Mouse (Mus musculus) CH12.LX (cell line): ENCODE measurements around the gene Abcc3. TPM values are rescaled to one million over a fixed set of nuclear protein-coding genes. Genes with fewer than 3 reads are reported as not detected.

Experiments
- DNase-seq: peaks from one replicate; pipeline ENCODE4 v3.0.0-alpha.2; 2013; ENCODE audit errors: extremely low read depth
- H3K27ac ChIP-seq: 2 replicates; pipeline ENCODE4 v1.5.1; 2012; ENCODE audit warnings: low read depth, mild to moderate bottlenecking, control low read depth, moderate library complexity; ENCODE audit not compliant: insufficient read depth
- H3K27me3 ChIP-seq: replicated peaks from 2 replicates; pipeline ENCODE3; 2012; ENCODE audit warnings: inconsistent platforms
- H3K36me3 ChIP-seq, 2 experiments: replicated peaks in 1 of 2; 2 replicates each; pipeline versions ENCODE3 to v1.6.1; 2012; ENCODE audit warnings: inconsistent platforms in 1 of 2, low read length in 1 of 2, mild to moderate bottlenecking in 1 of 2, mixed read lengths in 1 of 2, moderate library complexity in 1 of 2; ENCODE audit not compliant: control insufficient read depth in 1 of 2, insufficient read depth in 1 of 2
- H3K4me1 ChIP-seq, 2 experiments: 2 replicates each; pipeline ENCODE4 v1.6.1; 2012; ENCODE audit warnings: inconsistent platforms in 1 of 2, moderate library complexity in 1 of 2; ENCODE audit not compliant: insufficient read depth in 2 of 2, control insufficient read depth in 1 of 2
- H3K4me2 ChIP-seq: 2 replicates; pipeline ENCODE4 v1.6.1; 2012; ENCODE audit warnings: low read depth, mild to moderate bottlenecking, control low read depth; ENCODE audit not compliant: poor library complexity, insufficient read depth, severe bottlenecking
- H3K4me3 ChIP-seq, 3 experiments: fragments of 150-350 bp in 1 of 3; sonication (generic) in 1 of 3; replicated peaks in 1 of 3; 2 replicates each; pipeline versions ENCODE3 to v1.5.1; 2011 to 2012; ENCODE audit warnings: low read depth in 2 of 3, low read length in 2 of 3, mild to moderate bottlenecking in 2 of 3, moderate library complexity in 2 of 3, control low read depth in 1 of 3, improper control_type of control experiment in 1 of 3, inconsistent platforms in 1 of 3, mixed read lengths in 1 of 3; ENCODE audit not compliant: poor library complexity in 1 of 3
- H3K79me2 ChIP-seq: replicated peaks from 2 replicates; pipeline ENCODE4 v1.6.1; 2012; ENCODE audit warnings: mild to moderate bottlenecking, moderate library complexity; ENCODE audit not compliant: control insufficient read depth, poor library complexity, insufficient read depth, severe bottlenecking; ENCODE audit errors: extremely low read depth
- H3K9ac ChIP-seq: 2 replicates; pipeline ENCODE4 v1.6.1; 2012; ENCODE audit warnings: low read depth, mild to moderate bottlenecking, control low read depth, moderate library complexity; ENCODE audit not compliant: insufficient read depth
- H3K9me3 ChIP-seq: replicated peaks from 2 replicates; pipeline ENCODE3; 2012; ENCODE audit warnings: low read length, inconsistent platforms, mixed read lengths
- BHLHE40 ChIP-seq: IDR thresholded peaks from 2 replicates; pipeline ENCODE4 v1.6.1; 2011; ENCODE audit warnings: mild to moderate bottlenecking, low read depth, low read length, improper control_type of control experiment
- CHD1 ChIP-seq: IDR thresholded peaks from 2 replicates; pipeline ENCODE4 v1.6.1; 2012; ENCODE audit warnings: low read depth, low read length, improper control_type of control experiment, inconsistent platforms
- CTCF ChIP-seq, 2 experiments: IDR thresholded peaks in 1 of 2; conservative IDR thresholded peaks in 1 of 2; 2 replicates each; pipeline ENCODE4 v1.5.1; 2011 to 2012; ENCODE audit warnings: low read depth in 2 of 2, low read length in 2 of 2, improper control_type of control experiment in 1 of 2, inconsistent platforms in 1 of 2, mild to moderate bottlenecking in 1 of 2, moderate library complexity in 1 of 2
- ETS1 ChIP-seq: conservative IDR thresholded peaks from 2 replicates; pipeline ENCODE4 v1.6.1; 2012; ENCODE audit warnings: low read depth, mild to moderate bottlenecking, inconsistent platforms, low read length, improper control_type of control experiment, moderate library complexity
- GABPA ChIP-seq: IDR thresholded peaks from 2 replicates; pipeline ENCODE4 v1.6.1; 2012; ENCODE audit warnings: low read depth, low read length, improper control_type of control experiment, inconsistent platforms; ENCODE audit not compliant: insufficient replicate concordance
- HCFC1 ChIP-seq: IDR thresholded peaks from 2 replicates; pipeline ENCODE4 v1.6.1; 2012; ENCODE audit warnings: low read depth, mild to moderate bottlenecking, inconsistent platforms, low read length, improper control_type of control experiment
- IRF4 ChIP-seq: IDR thresholded peaks from 2 replicates; pipeline ENCODE4 v1.6.1; 2014; ENCODE audit warnings: low read depth, mild to moderate bottlenecking, inconsistent platforms, low read length, improper control_type of control experiment
- JUND ChIP-seq: conservative IDR thresholded peaks from 2 replicates; pipeline ENCODE4 v1.6.1; 2011; ENCODE audit warnings: low read depth, low read length, improper control_type of control experiment
- KAT2A ChIP-seq: IDR thresholded peaks from 2 replicates; pipeline ENCODE4 v1.6.1; 2012; ENCODE audit warnings: low read length, improper control_type of control experiment, inconsistent platforms; ENCODE audit not compliant: insufficient replicate concordance
- MEF2A ChIP-seq: IDR thresholded peaks from 2 replicates; pipeline ENCODE4 v1.6.1; 2014; ENCODE audit warnings: low read depth, mild to moderate bottlenecking, inconsistent platforms, low read length, improper control_type of control experiment, borderline replicate concordance
- MXI1 ChIP-seq: IDR thresholded peaks from 2 replicates; pipeline ENCODE4 v1.6.1; 2011; ENCODE audit warnings: mild to moderate bottlenecking, low read depth, low read length, improper control_type of control experiment
- NELFE ChIP-seq: IDR thresholded peaks from 2 replicates; pipeline ENCODE4 v1.6.1; 2011; ENCODE audit warnings: low read depth, low read length, improper control_type of control experiment
- NRF1 ChIP-seq: IDR thresholded peaks from 2 replicates; pipeline ENCODE4 v1.6.1; 2014; ENCODE audit warnings: low read depth, mild to moderate bottlenecking, inconsistent platforms, low read length, improper control_type of control experiment, moderate library complexity
- POLR2A ChIP-seq: IDR thresholded peaks from 2 replicates; pipeline ENCODE4 v1.6.1; 2011; ENCODE audit warnings: low read depth, mild to moderate bottlenecking, improper control_type of control experiment, low read length
- RCOR1 ChIP-seq: conservative IDR thresholded peaks from 2 replicates; pipeline ENCODE4 v1.6.1; 2012; ENCODE audit warnings: low read depth, mild to moderate bottlenecking, inconsistent platforms, low read length, improper control_type of control experiment
- SIN3A ChIP-seq: IDR thresholded peaks from 2 replicates; pipeline ENCODE4 v1.6.1; 2012; ENCODE audit warnings: low read length, improper control_type of control experiment, inconsistent platforms
- UBTF ChIP-seq: IDR thresholded peaks from 2 replicates; pipeline ENCODE4 v1.6.1; 2012; ENCODE audit warnings: low read depth, mild to moderate bottlenecking, inconsistent platforms, low read length, improper control_type of control experiment, moderate library complexity
- ZMIZ1 ChIP-seq: IDR thresholded peaks from 2 replicates; pipeline ENCODE4 v1.6.1; 2012; ENCODE audit warnings: low read depth, mild to moderate bottlenecking, inconsistent platforms, low read length, improper control_type of control experiment
- ZNF384 ChIP-seq: IDR thresholded peaks from 2 replicates; pipeline ENCODE4 v1.6.1; 2012; ENCODE audit warnings: low read depth, low read length, improper control_type of control experiment, inconsistent platforms
- dilution Hi-C: fragments of 300-500 bp; cut with MboI; formaldehyde crosslinking; loops from 2 replicates; pipeline ENCODE4 v1.14.3; 2020; ENCODE audit warnings: low sequenced_read_pairs; ENCODE audit not compliant: extremely low pct_unique_long_range_greater_than_20kb, extremely low pct_ligation_motif_present
- in situ Hi-C: fragments of 300-500 bp; cut with MboI; formaldehyde crosslinking; loops from 3 replicates; pipeline ENCODE4 v1.14.3; 2019; ENCODE audit warnings: low sequenced_read_pairs, low pct_ligation_motif_present, low pct_unique_long_range_greater_than_20kb, mixed read lengths
- polyA plus RNA-seq: library from polyadenylated mRNA; unstranded; fragments of >175 nt; gene quantifications from 2 replicates; pipeline ENCODE4 v1.2.1, GENCODE M21; 2012; ENCODE audit warnings: low read depth; ENCODE audit not compliant: insufficient read length
- total RNA-seq, 2 experiments: library from RNA; depleted of rRNA; stranded (reverse); fragments of 300-350 nt in 1 of 2; fragments of >200 nt in 1 of 2; gene quantifications; 2 replicates each; pipeline ENCODE4 v1.2.3; 2012 to 2014

The Abcc3 gene
- total and polyA plus RNA-seq, 3 experiments, result 0.21 to 0.66 (median 0.40) TPM

- peaks cover 22 to 58% of the 10 kb centered on the region in 2 experiments for H3K4me1 ChIP-seq
- no peak overlapping the region for H3K4me2 ChIP-seq
- dilution Hi-C loops, result no loop called here
- TF ChIP-seq ZNF384, result no peak
- TF ChIP-seq HCFC1, result no peak
- no peak for TF ChIP-seq ZMIZ1
- TF ChIP-seq BHLHE40, result no peak
- TF ChIP-seq GABPA, result no peak
- no peak for TF ChIP-seq CHD1
- no peak for TF ChIP-seq MEF2A
- no peak for TF ChIP-seq SIN3A
- no peak for TF ChIP-seq JUND
- no peak for TF ChIP-seq NELFE
- no peak for TF ChIP-seq MXI1
- TF ChIP-seq ETS1, result no peak
- TF ChIP-seq CTCF (conservative IDR thresholded peaks at IDR 0.05 in 1 of 2, IDR thresholded peaks at IDR 0.05 in 1 of 2; ENCODE audit: low read depth in 2 of 2, low read length in 2 of 2), result no peak
- no peak for TF ChIP-seq KAT2A
- no peak for TF ChIP-seq POLR2A
- TF ChIP-seq UBTF, result no peak
- no peak for TF ChIP-seq NRF1
- TF ChIP-seq RCOR1, result no peak
- in situ Hi-C loops, result no loop called here
- H3K27ac ChIP-seq, result no peak overlapping the region
- no peaks in the 10 kb centered on the region for H3K27me3 ChIP-seq
- H3K79me2 ChIP-seq, result no peaks in the 10 kb centered on the region
- no peak for DNase-seq
- H3K9ac ChIP-seq, result no peak overlapping the region
- H3K36me3 ChIP-seq, result peaks cover 0 to 12% of the 10 kb centered on the region in 2 experiments
- H3K9me3 ChIP-seq, result no peaks in the 10 kb centered on the region
- no peak overlapping the region for H3K4me3 ChIP-seq
Measured at GRCm38 (mm10) chr11:94412998-94413469, 20.2 kb upstream of the Abcc3 start.

GRCm38 (mm10) chr11:94412562-94412961, 19.8 kb upstream of the Abcc3 start:
- no peaks in the 10 kb centered on the region for H3K79me2 ChIP-seq
- no peak for TF ChIP-seq IRF4
- no peak for TF ChIP-seq MEF2A
- no peak overlapping the region for H3K9ac ChIP-seq
- H3K27ac ChIP-seq, result no peak overlapping the region
- in situ Hi-C loops (no loop called here), dilution Hi-C loops (no loop called here)
- H3K4me2 ChIP-seq, result no peak overlapping the region
- DNase-seq, result no peak
- no peaks in the 10 kb centered on the region for H3K27me3 ChIP-seq
- no peak overlapping the region for H3K4me3 ChIP-seq
- peaks cover 23 to 61% of the 10 kb centered on the region in 2 experiments for H3K4me1 ChIP-seq
- peaks cover 0 to 12% of the 10 kb centered on the region in 2 experiments for H3K36me3 ChIP-seq
- H3K9me3 ChIP-seq, result no peaks in the 10 kb centered on the region
